Mouse (Mus musculus) forebrain, embryonic 10.5 days (tissue): ENCODE results near the gene Ybx1. TPM values are rescaled to one million over a fixed set of nuclear protein-coding genes. Genes with fewer than 3 reads are reported as not detected.
"Not testable (repeated sequence)": the region's sequence is repeated elsewhere in the genome, so short reads cannot be mapped to it uniquely, and the experiment has no call there.

Experiments used
- DNase-seq: peaks from one replicate; pipeline ENCODE4 v3.0.0-alpha.2; 2017; ENCODE audit warnings: low spot score; ENCODE audit errors: extremely low spot score
- H3K27ac ChIP-seq: fragments of 300-500 bp; sonication (generic); 2 replicates; pipeline ENCODE4 v1.5.1; 2016; ENCODE audit warnings: mild to moderate bottlenecking
- H3K27me3 ChIP-seq: fragments of 300-500 bp; sonication (generic); 2 replicates; pipeline ENCODE4 v1.6.1; 2016; ENCODE audit warnings: mild to moderate bottlenecking; ENCODE audit not compliant: poor library complexity, severe bottlenecking
- H3K36me3 ChIP-seq: fragments of 300-500 bp; sonication (generic); replicated peaks from 2 replicates; pipeline ENCODE4 v1.6.1; 2016; ENCODE audit warnings: mild to moderate bottlenecking, moderate library complexity
- H3K4me1 ChIP-seq: fragments of 300-500 bp; sonication (generic); 2 replicates; pipeline ENCODE4 v1.6.1; 2016
- H3K4me3 ChIP-seq: fragments of 300-500 bp; sonication (generic); 2 replicates; pipeline ENCODE4 v1.5.1; 2016; ENCODE audit warnings: mild to moderate bottlenecking, moderate library complexity
- H3K9me3 ChIP-seq: fragments of 300-500 bp; sonication (generic); 2 replicates; pipeline ENCODE4 v1.6.1; 2016; ENCODE audit warnings: mild to moderate bottlenecking, moderate library complexity
- WGBS: fragments of 180-500 bp; shearing (Covaris S2); methylation state at CpG from one replicate; pipeline ENCODE4 v1.1.7; 2016; 5-methylcytosine and 5-hydroxymethylcytosine counted together
- polyA plus RNA-seq: library from polyadenylated mRNA; unstranded; fragments of >200 nt; fragmentation: Nextera tagmentation; extraction: Ambion mirVana; gene quantifications from 2 replicates; pipeline ENCODE4 v1.2.1, GENCODE M21; 2016

The Ybx1 gene
- polyA plus RNA-seq, 1 experiment from 2014 or later: 929 TPM

DNA sequence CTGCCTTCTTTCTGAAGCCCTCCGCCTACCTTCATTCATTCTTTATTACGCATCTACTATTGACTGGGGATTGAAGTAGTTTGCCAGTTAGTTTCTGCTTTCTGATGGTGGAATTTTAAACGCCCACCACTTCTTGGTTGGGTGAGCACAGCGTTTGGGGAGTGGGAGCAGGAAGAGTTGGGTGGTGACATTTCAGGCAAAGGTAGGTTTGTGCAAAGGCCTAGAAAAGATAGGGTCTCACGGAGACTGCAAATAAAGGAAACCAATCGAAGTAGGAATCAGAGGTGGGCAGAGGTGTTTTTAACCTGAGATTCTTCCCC lies 690 bp upstream of the Ybx1 start:
- peak overlapping the region; percentile 98 for H3K27ac ChIP-seq
- WGBS: 10% methylated on average over 6 of the region's 6 CpGs
- H3K4me3 ChIP-seq: peak overlapping the region; percentile 98
- no peaks in the 10 kb centered on the region for H3K27me3 ChIP-seq
- peaks cover 28% of the 10 kb centered on the region for H3K36me3 ChIP-seq
- DNase-seq: no peak
- H3K4me1 ChIP-seq: peaks cover 34% of the 10 kb centered on the region
- peaks cover 5% of the 10 kb centered on the region; the same call in 1 of the 2 replicates for H3K9me3 ChIP-seq

DNA sequence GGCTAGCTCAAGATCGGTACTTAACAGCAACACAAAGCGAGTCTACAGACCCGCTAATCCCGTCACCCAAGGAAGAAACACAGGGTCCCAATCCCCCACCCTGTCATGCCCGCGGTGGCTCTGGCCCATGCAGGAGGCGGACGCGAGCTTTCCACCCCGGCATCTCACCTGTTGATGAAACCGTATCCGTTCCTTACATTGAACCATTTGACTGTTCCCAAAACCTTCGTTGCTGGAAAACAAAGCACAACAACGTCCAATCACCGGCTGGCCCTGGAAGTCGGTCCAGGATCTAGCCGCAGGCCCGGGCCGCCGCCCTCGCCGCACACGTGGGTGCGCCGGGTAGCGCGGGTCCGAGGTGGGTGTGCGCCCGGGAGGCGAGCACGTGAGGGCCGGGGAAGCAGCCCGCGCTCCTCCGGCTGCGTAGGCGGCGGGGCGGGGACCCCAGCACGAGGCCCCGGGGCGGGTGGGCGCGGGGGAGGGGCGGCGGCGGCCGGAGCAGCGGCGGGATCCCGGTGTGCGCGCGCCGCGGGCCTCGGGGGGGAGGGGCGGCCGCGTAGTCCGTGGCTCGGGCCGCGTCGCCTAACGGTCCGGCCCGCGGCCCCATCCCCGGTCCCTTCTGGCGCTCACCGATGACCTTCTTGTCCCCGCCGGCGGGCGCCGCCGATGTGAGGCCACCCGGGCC lies 688 bp downstream of the Ybx1 start:
- Histone ChIP-seq H3K27ac (peak overlapping the region; percentile 98), H3K27me3 (no peaks in the 10 kb centered on the region), H3K4me1 (peaks cover 36% of the 10 kb centered on the region), H3K36me3 (peaks cover 40% of the 10 kb centered on the region), H3K9me3 (peaks cover 5% of the 10 kb centered on the region; the same call in 1 of the 2 replicates), H3K4me3 (peak overlapping the region; percentile 98)
- DNase-seq: peak; percentile 40
- under 1% methylated on average over 80 of the region's 80 CpGs for WGBS

DNA sequence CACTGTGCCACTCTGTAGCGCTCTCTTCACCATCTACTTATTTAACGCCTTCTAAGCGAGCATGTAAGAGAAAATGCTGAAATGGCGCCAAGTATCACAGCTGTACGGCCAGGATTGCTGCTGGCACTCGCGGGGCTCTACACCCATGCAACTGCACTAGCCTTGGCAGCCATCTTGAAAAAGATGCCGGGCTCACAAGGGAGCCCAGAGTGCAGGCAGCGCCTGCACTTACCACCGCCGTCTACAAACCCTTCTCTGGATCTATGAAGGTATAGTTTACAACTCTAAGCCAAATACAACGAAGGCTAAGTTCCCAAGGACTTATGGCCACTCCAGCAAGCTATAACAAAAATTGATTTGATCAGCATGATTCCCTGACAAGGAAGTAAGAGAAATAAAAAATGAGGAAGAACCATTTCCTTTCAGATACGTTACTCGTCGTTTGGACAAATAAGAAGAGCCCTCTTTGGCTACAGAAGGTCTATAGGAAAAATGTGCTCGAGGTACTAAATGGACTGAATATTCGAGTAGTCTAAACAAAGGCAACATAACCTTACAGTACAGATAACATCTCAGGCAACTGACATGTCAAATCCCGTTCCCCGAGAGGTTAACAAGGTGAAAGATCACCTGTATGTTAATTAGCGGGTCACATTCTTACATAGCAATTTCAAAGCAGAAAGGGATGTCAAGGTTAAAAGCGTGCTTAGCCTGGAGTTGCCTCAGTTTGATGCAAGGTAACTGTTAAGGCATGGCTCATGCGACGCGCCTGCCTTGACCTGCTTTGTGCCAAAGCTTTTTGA lies 1.4 kb downstream of the Ybx1 start:
- Histone ChIP-seq H3K9me3 (peaks cover 5% of the 10 kb centered on the region; the same call in 1 of the 2 replicates), H3K4me3 (peak overlapping the region; percentile 98), H3K4me1 (peaks cover 36% of the 10 kb centered on the region), H3K36me3 (peaks cover 48% of the 10 kb centered on the region), H3K27ac (peak overlapping the region; percentile 98), H3K27me3 (no peaks in the 10 kb centered on the region)
- DNase-seq: peak; percentile 40
- 5% methylated on average over 24 of the region's 24 CpGs for WGBS

DNA sequence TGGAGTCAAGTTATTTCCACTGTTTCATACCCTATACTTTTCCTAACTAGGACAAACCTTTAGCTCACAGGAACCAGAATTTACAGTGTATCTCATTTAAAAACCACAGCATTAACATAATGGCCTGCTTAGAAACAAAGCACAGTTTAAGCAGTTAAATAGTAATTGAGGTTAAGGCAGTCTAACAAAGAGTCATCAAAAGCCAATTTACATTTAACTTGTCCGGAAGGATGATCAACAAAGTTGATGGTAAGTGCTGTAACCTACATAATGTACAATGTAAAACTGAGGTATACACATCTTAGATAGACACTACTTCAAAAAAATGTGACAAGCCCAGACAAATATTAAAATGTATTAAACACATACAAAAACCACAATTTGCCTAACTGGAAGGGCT lies 2.5 kb downstream of the Ybx1 start:
- peaks cover 41% of the 10 kb centered on the region for H3K4me1 ChIP-seq
- 91% methylated on average over 1 of the region's 1 CpGs for WGBS
- H3K27ac ChIP-seq: no peak overlapping the region
- H3K4me3 ChIP-seq: peak overlapping the region; percentile 98
- peaks cover 58% of the 10 kb centered on the region for H3K36me3 ChIP-seq
- no peak for DNase-seq
- H3K27me3 ChIP-seq: no peaks in the 10 kb centered on the region
- peaks cover 5% of the 10 kb centered on the region; the same call in 1 of the 2 replicates for H3K9me3 ChIP-seq

DNA sequence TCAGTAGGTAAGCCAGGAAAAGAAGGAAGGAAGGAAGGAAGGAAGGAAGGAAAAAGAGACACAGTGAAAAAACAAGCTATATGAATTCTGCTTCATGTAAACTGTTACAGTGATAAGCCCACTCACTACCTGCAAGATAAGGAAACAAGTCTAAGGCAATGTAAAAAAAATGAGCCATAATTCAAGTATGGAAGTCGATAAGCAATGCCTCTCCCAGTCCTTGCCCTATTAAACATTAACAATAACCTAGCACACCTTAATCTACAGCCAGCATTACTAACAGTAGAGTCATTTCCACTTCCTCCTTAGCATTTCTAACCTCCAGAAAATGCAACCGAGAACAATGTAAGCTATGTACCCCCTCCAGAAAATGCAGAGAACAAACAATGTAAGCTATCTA lies 9.1 kb downstream of the Ybx1 start:
- Histone ChIP-seq H3K36me3 (peaks cover 97% of the 10 kb centered on the region), H3K27me3 (no peaks in the 10 kb centered on the region)

DNA sequence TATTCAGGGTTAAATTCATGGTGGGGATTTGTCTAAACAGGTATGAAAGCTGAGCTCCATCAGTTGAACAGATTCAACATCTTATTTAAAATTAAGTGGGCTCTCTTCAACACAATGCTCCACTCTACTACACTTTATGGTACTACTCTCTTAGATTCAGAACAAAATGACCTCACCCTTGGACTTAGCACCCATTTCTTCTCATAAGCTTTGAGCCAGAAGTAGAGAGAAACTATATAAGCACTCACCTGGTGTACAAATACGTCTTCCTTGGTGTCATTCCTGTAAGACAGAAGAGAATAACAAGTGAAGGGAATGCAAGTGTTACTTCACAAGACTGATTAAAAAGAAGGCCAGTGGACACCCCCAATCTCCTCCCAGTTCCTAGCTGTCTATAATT lies 9.5 kb downstream of the Ybx1 start:
- no peaks in the 10 kb centered on the region for H3K9me3 ChIP-seq
- no peak overlapping the region for H3K4me3 ChIP-seq
- no peak for DNase-seq
- 91% methylated on average over 1 of the region's 1 CpGs for WGBS
- no peak overlapping the region for H3K27ac ChIP-seq
- H3K27me3 ChIP-seq: no peaks in the 10 kb centered on the region
- peaks cover 7% of the 10 kb centered on the region; the same call in 1 of the 2 replicates for H3K4me1 ChIP-seq
- H3K36me3 ChIP-seq: peaks cover 97% of the 10 kb centered on the region

More for the DNA sequence above, 9.1 kb downstream of the Ybx1 start:
- Histone ChIP-seq H3K9me3 (no peaks in the 10 kb centered on the region), H3K4me1 (peaks cover 9% of the 10 kb centered on the region; the same call in 1 of the 2 replicates), H3K4me3 (no peak overlapping the region), H3K27ac (no peak overlapping the region)
- WGBS: 97% methylated on average over 2 of the region's 2 CpGs
- no peak for DNase-seq

DNA sequence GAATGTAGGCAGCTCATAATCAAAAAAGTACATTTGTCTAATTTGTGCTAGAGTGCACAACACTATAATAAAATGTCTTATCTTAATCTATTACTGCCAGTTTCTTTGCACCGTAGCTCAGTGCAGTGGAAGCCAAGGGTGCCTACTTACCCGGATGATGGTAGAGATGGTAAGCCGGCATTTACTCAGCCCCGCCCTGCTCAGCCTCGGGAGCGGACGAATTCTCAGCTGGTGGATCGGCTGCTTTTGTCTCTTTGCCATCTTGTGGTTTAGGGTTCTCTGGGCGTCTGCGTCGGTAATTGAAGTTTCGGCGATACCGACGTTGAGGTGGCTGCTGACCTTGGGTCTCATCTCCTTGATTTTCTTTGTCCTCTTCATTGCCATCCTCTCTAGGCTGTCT lies 15.6 kb downstream of the Ybx1 start:
- H3K27me3 ChIP-seq, DNase-seq, H3K27ac ChIP-seq, H3K9me3 ChIP-seq, H3K4me3 ChIP-seq, H3K4me1 ChIP-seq: not testable (repeated sequence)
- H3K36me3 ChIP-seq: peaks cover 99% of the 10 kb centered on the region
- WGBS: 93% methylated on average over 15 of the region's 15 CpGs

DNA sequence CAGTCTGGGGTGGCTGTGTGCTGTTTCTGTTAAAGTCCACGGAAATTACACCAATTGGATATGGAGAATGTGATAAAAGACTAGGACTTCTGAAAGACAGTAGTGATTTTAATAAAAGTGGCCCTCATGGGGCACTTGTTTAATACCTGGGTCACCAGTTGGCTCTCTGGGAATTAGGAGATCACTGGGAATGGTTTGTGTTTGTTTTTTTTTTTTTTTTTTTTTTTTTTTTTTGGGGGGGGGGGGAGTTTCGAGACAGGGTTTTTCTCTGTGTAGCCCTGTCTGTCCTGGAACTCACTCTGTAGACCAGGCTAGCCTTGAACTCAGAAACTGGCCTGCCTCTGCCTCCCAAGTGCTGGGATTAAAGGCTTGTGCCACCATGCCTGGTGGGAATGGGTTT lies 18.7 kb downstream of the Ybx1 start:
- Histone ChIP-seq H3K9me3 (no peaks in the 10 kb centered on the region), H3K27me3 (no peaks in the 10 kb centered on the region), H3K27ac (no peak overlapping the region), H3K4me3 (no peak overlapping the region), H3K36me3 (peaks cover 99% of the 10 kb centered on the region), H3K4me1 (no peaks in the 10 kb centered on the region)
- 76% methylated on average over 2 of the region's 2 CpGs for WGBS
- DNase-seq: no peak

DNA sequence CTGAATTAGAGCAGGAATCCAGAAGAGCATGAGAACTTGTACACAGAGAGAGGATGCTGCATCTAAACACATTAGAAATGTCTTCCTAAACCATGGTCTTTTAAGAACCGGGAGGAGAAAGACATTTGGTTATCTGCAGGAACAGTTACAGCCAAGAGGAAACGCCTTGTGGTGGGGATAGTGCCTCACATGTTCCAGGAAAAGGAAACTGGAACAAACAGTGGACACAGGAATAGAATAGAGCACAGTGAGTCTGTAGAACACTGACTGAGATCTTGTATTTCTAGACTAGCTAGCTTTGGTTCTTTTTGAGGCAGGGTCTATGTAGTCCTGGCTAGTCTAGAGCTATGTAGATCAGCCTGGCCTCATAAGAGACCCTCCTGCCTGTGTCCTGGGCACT lies 19.2 kb downstream of the Ybx1 start:
- Histone ChIP-seq H3K27me3 (no peaks in the 10 kb centered on the region), H3K27ac (no peak overlapping the region), H3K4me3 (no peak overlapping the region), H3K4me1 (no peaks in the 10 kb centered on the region), H3K9me3 (no peaks in the 10 kb centered on the region), H3K36me3 (peaks cover 99% of the 10 kb centered on the region)
- DNase-seq: no peak
- WGBS: 83% methylated on average over 2 of the region's 2 CpGs

DNA sequence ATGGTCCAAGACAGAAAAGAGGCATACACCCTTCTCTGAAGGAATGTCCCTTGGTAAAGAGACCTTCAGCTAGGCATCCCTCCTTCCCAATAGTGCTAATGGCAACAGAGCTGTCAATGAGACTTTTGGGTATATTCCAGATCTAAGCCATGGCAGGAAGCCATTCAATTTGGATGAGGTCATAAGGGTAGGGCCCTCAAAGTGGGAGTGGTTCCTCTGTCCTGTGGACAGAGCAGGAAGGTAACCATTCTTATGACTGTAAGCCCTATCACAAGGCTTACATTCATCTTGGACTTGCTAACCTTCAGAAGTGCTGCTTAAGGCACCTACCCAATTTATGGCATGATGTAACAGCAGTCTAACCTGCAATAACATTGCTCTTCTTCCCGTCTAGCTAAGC lies 19.8 kb downstream of the Ybx1 start:
- H3K36me3 ChIP-seq: peaks cover 99% of the 10 kb centered on the region
- H3K27me3 ChIP-seq: no peaks in the 10 kb centered on the region
- H3K4me1 ChIP-seq: no peaks in the 10 kb centered on the region
- no peak overlapping the region for H3K4me3 ChIP-seq
- DNase-seq: no peak
- H3K27ac ChIP-seq: no peak overlapping the region
- WGBS: 89% methylated on average over 1 of the region's 1 CpGs
- H3K9me3 ChIP-seq: no peaks in the 10 kb centered on the region

DNA sequence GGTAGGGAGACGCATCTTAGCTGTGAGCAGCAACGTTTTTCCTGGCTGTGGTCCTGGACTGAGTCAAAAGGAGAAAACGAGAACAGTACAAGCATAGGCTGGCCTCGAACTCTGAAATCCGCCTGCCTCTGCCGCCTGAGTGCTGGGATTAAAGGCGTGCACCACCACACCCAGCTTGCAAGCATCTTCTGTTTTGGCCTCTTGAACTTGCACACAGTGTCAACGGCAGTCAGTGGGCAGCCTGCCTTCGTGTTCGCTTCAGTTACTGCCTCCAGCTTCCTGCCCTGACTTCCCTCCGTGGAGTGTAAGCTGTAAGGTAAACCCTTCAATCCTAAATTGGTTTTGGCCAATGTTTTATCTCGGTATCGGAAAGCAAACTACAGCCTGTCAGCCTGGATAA lies 27.8 kb downstream of the Ybx1 start:
- peaks cover 33% of the 10 kb centered on the region for H3K36me3 ChIP-seq
- no peaks in the 10 kb centered on the region for H3K4me1 ChIP-seq
- no peak overlapping the region for H3K4me3 ChIP-seq
- 81% methylated on average over 13 of the region's 13 CpGs for WGBS
- no peaks in the 10 kb centered on the region for H3K9me3 ChIP-seq
- no peak for DNase-seq
- no peaks in the 10 kb centered on the region for H3K27me3 ChIP-seq
- no peak overlapping the region for H3K27ac ChIP-seq

DNA sequence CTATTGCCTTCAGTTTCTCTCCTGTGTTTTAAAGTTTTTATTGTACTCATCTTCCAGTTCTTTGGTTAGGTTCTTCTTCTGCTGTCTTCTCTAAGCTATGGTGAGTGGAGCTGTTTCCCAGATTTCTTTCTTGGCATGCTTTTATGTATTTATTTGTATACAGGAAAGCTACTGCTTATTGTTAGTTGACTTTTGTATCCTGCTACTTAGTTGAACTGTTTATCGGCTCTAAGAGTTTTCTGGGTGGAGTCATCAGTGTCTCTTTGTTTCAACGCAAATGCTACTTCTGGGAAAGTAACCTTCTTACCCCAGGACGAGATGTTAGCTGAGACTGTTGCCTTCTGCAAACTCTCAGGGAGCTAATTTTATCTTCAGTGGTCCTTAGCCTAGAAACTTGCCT lies 30.9 kb downstream of the Ybx1 start:
- peaks cover 7% of the 10 kb centered on the region for H3K4me1 ChIP-seq
- no peaks in the 10 kb centered on the region for H3K9me3 ChIP-seq
- H3K27me3 ChIP-seq: no peaks in the 10 kb centered on the region
- DNase-seq: no peak
- 82% methylated on average over 3 of the region's 3 CpGs for WGBS
- H3K36me3 ChIP-seq: 0 out of 2 replicates have a peak, but pooled peaks cover 6% of the 10 kb centered on the region
- no peak overlapping the region for H3K4me3 ChIP-seq
- H3K27ac ChIP-seq: no peak overlapping the region

DNA sequence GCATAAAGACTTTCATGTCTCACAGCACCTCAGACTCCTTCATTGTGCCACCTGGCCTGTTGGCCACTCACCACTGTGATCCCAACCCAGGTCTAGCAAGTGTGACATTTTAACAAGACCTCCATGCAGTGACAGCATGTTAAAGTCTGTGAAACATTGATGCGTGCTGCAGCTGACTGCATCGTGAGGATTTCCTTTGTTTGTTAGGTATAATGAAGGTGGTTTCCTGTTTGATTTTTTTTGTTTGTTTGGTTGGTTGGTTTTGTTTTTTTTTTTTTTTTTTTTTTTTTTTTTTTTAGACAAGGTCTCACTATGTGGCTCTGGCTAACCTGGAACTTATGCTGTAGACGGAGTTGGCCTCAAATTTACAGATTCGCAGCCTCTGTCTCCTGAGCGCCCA lies 31.9 kb downstream of the Ybx1 start:
- no peaks in the 10 kb centered on the region for H3K9me3 ChIP-seq
- 91% methylated on average over 5 of the region's 5 CpGs for WGBS
- DNase-seq: no peak
- H3K36me3 ChIP-seq: no peaks in the 10 kb centered on the region
- H3K27me3 ChIP-seq: no peaks in the 10 kb centered on the region
- no peak overlapping the region for H3K4me3 ChIP-seq
- peaks cover 10% of the 10 kb centered on the region for H3K4me1 ChIP-seq
- no peak overlapping the region for H3K27ac ChIP-seq
